ENCODE assay signal across 9 mouse cellular contexts in the genomic region with DNA sequence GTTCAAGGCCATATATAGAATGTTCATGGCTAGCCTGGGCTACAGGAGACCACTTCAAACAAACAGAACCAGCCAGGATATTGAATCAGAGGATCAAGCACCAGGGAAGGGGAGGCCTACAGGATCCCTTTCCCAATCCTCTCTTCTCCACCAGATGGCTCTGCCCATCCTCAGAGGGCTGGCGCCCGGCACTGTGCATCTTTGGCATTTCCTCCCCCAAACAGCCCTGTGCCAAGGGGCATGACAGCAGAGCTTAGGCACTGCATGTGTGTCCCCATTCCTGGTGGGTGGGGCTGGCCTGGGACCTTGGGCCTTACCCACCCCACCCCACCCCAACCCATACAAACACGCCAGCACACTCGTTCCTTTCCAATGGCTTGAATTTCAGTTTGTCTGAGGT. TPM values are rescaled to one million over a fixed set of nuclear protein-coding genes. Genes with fewer than 3 reads are reported as not detected.
DNase-seq lines count a peak whose midpoint lies in the region; ATAC-seq lines count a peak whose summit lies in the region.
"Had no signal": no experiment of that assay in that cellular context is flagged by ENCODE, and none has a peak within 500 bp of the region (broad histone marks: within the 10 kb centered on the region; RNA-seq: fewer than 3 reads in every experiment).

No protein-coding gene starts in this region.

- H3K4me1 ChIP-seq in heart, embryonic 13.5 days, result peaks cover 71% of the 10 kb centered on the region
- peaks cover 40% of the 10 kb centered on the region for H3K4me1 ChIP-seq in neural tube, embryonic 13.5 days (replicated peaks)

- peaks cover 88% of the 10 kb centered on the region for H3K36me3 ChIP-seq in heart, embryonic 13.5 days
- H3K36me3 ChIP-seq in neural tube, embryonic 13.5 days, result no peaks in the 10 kb centered on the region
- H3K36me3 ChIP-seq: midbrain, embryonic 12.5 days had no signal

- intact Hi-C loops in left cerebral cortex, postnatal 10 days (cut with DNase I), result loop anchor here (10.0 kb wide), 1 partner anchor 87 kb away; no protein-coding TSS in a partner anchor

- WGBS in heart, embryonic 13.5 days, result 64% methylated on average over 4 of the region's 4 CpGs
- 58% methylated on average over 4 of the region's 4 CpGs for WGBS in neural tube, embryonic 13.5 days

- H3K9ac ChIP-seq in heart, embryonic 13.5 days, result peak overlapping the region; percentile 16; the same call in 1 of the 2 replicates
- H3K9ac ChIP-seq in neural tube, embryonic 13.5 days, result 0 out of 2 replicates have a peak overlapping the region, but pooled peaks have one; percentile 26
- H3K9ac ChIP-seq: midbrain, embryonic 12.5 days had no signal

- H3K27me3 ChIP-seq in heart, embryonic 13.5 days (replicated peaks), result no peaks in the 10 kb centered on the region
- H3K27me3 ChIP-seq in neural tube, embryonic 13.5 days, result no peaks in the 10 kb centered on the region
- H3K27me3 ChIP-seq: midbrain, embryonic 12.5 days had no signal

- DNase-seq in heart, adult 9 months (ENCODE audit: low spot score in 2 of 2), result no peak
- DNase-seq in ovary, adult 18-20 months (ENCODE audit: low spot score), result peak; percentile 29
- DNase-seq in ovary, postnatal 10 days (ENCODE audit: low spot score), result no peak
- DNase-seq in gastrocnemius, postnatal 25 days, result peak; percentile 54
- DNase-seq in spleen, postnatal 10 days (ENCODE audit: low spot score in 2 of 2), result no peak
- DNase-seq in left cerebral cortex, postnatal 10 days (ENCODE audit: extremely low spot score in 1 of 2, low spot score in 2 of 2), result no peak

- peak overlapping the region; percentile 54 for H3K27ac ChIP-seq in heart, embryonic 13.5 days (replicated peaks)
- 0 out of 2 replicates have a peak overlapping the region, but pooled peaks have one; percentile 52 for H3K27ac ChIP-seq in neural tube, embryonic 13.5 days (replicated peaks)
- H3K27ac ChIP-seq: midbrain, embryonic 12.5 days had no signal

- ATAC-seq in heart, embryonic 13.5 days (ENCODE audit: extremely low read depth, insufficient number of reproducible peaks, low FRiP score, low TSS enrichment), result no peak
- peak; percentile 70 for ATAC-seq in neural tube, embryonic 13.5 days (ENCODE audit: low read depth)

- no peak overlapping the region for H3K4me3 ChIP-seq in heart, embryonic 13.5 days
- H3K4me3 ChIP-seq in neural tube, embryonic 13.5 days, result no peak overlapping the region
- H3K4me3 ChIP-seq: midbrain, embryonic 12.5 days had no signal

- no peak overlapping the region for H3K4me2 ChIP-seq in heart, embryonic 13.5 days
- no peak overlapping the region for H3K4me2 ChIP-seq in neural tube, embryonic 13.5 days
- H3K4me2 ChIP-seq: midbrain, embryonic 12.5 days had no signal

- no peaks in the 10 kb centered on the region for H3K9me3 ChIP-seq in heart, embryonic 13.5 days
- H3K9me3 ChIP-seq in neural tube, embryonic 13.5 days, result no peaks in the 10 kb centered on the region
- H3K9me3 ChIP-seq: midbrain, embryonic 12.5 days had no signal

RNA-seq across cellular contexts. Expression of gene Smad6, which starts 24.4 kb away (rescaled TPM):
- polyA plus RNA-seq in heart, embryonic 13.5 days (2015; fragmentation: Nextera tagmentation; extraction: Ambion mirVana), result 18.5 and 19.3 TPM in 2 replicates
- total RNA-seq in gastrocnemius, postnatal 25 days (2021), result 1 to 10 TPM; 2.8 to 5.2 TPM
- polyA plus RNA-seq in neural tube, embryonic 13.5 days (2015; fragmentation: Nextera tagmentation; extraction: Ambion mirVana), result 3.8 and 4.1 TPM in 2 replicates
- total RNA-seq in left cerebral cortex, postnatal 10 days (2021), result 1 to 10 TPM; 1.6 to 2.0 TPM

Comparison
In these comparisons a context has a peak if more than half of its experiments do, and no peak if none do; other contexts are left out.
1. DNase-seq: peak in ovary, adult 18-20 months (single experiment) and gastrocnemius, postnatal 25 days (single experiment); none in heart, adult 9 months (0 of 2), ovary, postnatal 10 days (single experiment), spleen, postnatal 10 days (0 of 2) and left cerebral cortex, postnatal 10 days (0 of 2).